Mouse (Mus musculus) midbrain, embryonic 14.5 days (tissue): ENCODE measurements around the gene Nek6. TPM values are rescaled to one million over a fixed set of nuclear protein-coding genes. Genes with fewer than 3 reads are reported as not detected.

Experiments used
- ATAC-seq: fragments of 200-750 bp; cut with Nextera tagmentation; 2 replicates; pipeline ENCODE4 v1.8.0; 2017; ENCODE audit warnings: moderate number of reproducible peaks, moderate library complexity; ENCODE audit not compliant: low FRiP score, low TSS enrichment
- DNase-seq: peaks from one replicate; pipeline ENCODE4 v3.0.0-alpha.2; 2015
- H3K27ac ChIP-seq: fragments of 300-500 bp; sonication (generic); replicated peaks from 2 replicates; pipeline ENCODE4 v1.5.1; 2014; ENCODE audit warnings: mild to moderate bottlenecking, low read depth, low read length, moderate library complexity
- H3K27me3 ChIP-seq: fragments of 300-500 bp; sonication (generic); 2 replicates; pipeline ENCODE4 v1.6.1; 2014; ENCODE audit warnings: low read length, control low read depth, mixed read lengths; ENCODE audit not compliant: control insufficient read depth, insufficient read depth
- H3K36me3 ChIP-seq: fragments of 300-500 bp; sonication (generic); 2 replicates; pipeline ENCODE4 v1.6.1; 2014; ENCODE audit warnings: low read length, control low read depth; ENCODE audit not compliant: control insufficient read depth, insufficient read depth
- H3K4me1 ChIP-seq: fragments of 300-500 bp; sonication (generic); 2 replicates; pipeline ENCODE4 v1.6.1; 2014; ENCODE audit warnings: mild to moderate bottlenecking, antibody characterized with exemption, low read length, control low read depth; ENCODE audit not compliant: control insufficient read depth, insufficient read depth
- H3K4me2 ChIP-seq: fragments of 300-500 bp; sonication (generic); 2 replicates; pipeline ENCODE4 v1.6.1; 2014; ENCODE audit warnings: mild to moderate bottlenecking, low read length, moderate library complexity
- H3K4me3 ChIP-seq: fragments of 300-500 bp; sonication (generic); replicated peaks from 2 replicates; pipeline ENCODE4 v1.5.1; 2014; ENCODE audit warnings: low read depth, low read length
- H3K9ac ChIP-seq: fragments of 300-500 bp; sonication (generic); replicated peaks from 2 replicates; pipeline ENCODE4 v1.6.1; 2014; ENCODE audit warnings: mild to moderate bottlenecking, low read length, moderate library complexity
- H3K9me3 ChIP-seq: fragments of 300-500 bp; sonication (generic); 2 replicates; pipeline ENCODE4 v1.6.1; 2016; ENCODE audit warnings: low read length, control low read depth, mixed read lengths; ENCODE audit not compliant: control insufficient read depth
- WGBS: fragments of 180-500 bp; shearing (Covaris S2); extraction: QIAGEN DNeasy Blood & Tissue Kit; methylation state at CpG from one replicate; pipeline ENCODE4 v1.1.7; 2014; 5-methylcytosine and 5-hydroxymethylcytosine counted together
- polyA plus RNA-seq: library from polyadenylated mRNA; unstranded; fragments of >200 nt; fragmentation: Nextera tagmentation; extraction: Ambion mirVana; gene quantifications from 2 replicates; pipeline ENCODE4 v1.2.1, GENCODE M21; 2014

Nek6 gene
- polyA plus RNA-seq, 1 experiment from 2014 or later = 62.3 TPM

GRCm38 (mm10) chr2:38514411-38514810, 3.0 kb downstream of the Nek6 start:
- H3K4me3 ChIP-seq = no peak overlapping the region
- H3K9me3 ChIP-seq = no peaks in the 10 kb centered on the region
- WGBS = 83% methylated on average over 7 of the region's 7 CpGs
- no peak overlapping the region for H3K9ac ChIP-seq
- H3K36me3 ChIP-seq = no peaks in the 10 kb centered on the region
- H3K4me2 ChIP-seq = no peak overlapping the region
- H3K27ac ChIP-seq = no peak overlapping the region
- ATAC-seq (no peak), DNase-seq (no peak)
- peaks cover 6% of the 10 kb centered on the region; the same call in 1 of the 2 replicates for H3K4me1 ChIP-seq
- no peaks in the 10 kb centered on the region for H3K27me3 ChIP-seq

DNA sequence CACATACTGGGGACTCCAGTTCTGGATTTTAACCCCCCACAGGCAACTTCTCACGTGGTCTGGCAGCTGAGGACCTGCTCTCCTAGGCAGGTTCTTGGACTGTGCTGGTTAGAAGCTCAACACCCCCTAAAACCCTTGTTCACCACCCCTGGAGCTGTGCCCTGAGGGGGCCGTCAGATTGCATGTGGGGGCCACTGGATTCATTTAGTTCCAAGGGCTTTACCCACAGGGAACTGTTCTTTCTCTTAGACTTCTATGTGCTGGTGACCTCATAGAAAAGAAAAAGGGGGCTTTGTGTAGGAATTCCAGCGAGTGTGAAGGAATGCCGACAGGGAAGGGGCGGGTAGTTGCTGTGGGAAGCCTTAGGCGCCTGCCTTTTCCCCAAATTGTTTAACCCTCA, 4.0 kb downstream of the Nek6 start:
- Histone ChIP-seq H3K4me3 (no peak overlapping the region), H3K4me2 (no peak overlapping the region), H3K27me3 (no peaks in the 10 kb centered on the region), H3K36me3 (no peaks in the 10 kb centered on the region), H3K27ac (no peak overlapping the region), H3K9ac (no peak overlapping the region), H3K9me3 (no peaks in the 10 kb centered on the region), H3K4me1 (peaks cover 11% of the 10 kb centered on the region; the same call in 1 of the 2 replicates)
- DNase-seq (peak; percentile 54), ATAC-seq (peak; percentile 18; the same call in 1 of the 2 replicates)
- 6% methylated on average over 6 of the region's 6 CpGs for WGBS

DNA sequence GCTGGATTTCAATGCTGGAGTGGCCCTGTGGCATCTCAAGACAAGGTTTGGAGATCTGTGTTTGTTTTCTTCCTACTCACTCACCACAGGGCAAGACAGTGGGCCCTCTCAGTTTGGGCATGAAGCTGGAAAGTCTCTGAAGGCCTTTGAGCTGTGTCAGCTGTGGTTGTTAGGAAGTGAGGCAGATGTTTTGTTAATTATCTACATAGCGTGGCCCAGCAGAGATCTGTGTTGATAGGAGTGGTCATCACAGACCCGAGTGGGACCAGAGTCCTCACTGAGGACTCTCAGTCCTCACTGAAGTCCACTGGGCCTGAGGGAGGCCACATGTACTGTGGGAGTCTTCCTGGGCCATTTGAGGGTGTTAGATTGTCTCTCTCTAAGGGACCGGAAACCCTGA, 5.0 kb downstream of the Nek6 start:
- Histone ChIP-seq H3K27me3 (no peaks in the 10 kb centered on the region), H3K4me3 (no peak overlapping the region), H3K36me3 (no peaks in the 10 kb centered on the region), H3K9ac (no peak overlapping the region), H3K27ac (no peak overlapping the region), H3K9me3 (no peaks in the 10 kb centered on the region), H3K4me1 (peaks cover 21% of the 10 kb centered on the region), H3K4me2 (no peak overlapping the region)
- WGBS = 84% methylated on average over 3 of the region's 3 CpGs
- ATAC-seq = no peak
- DNase-seq = no peak

- WGBS = 72% methylated on average over 6 of the region's 6 CpGs
- no peak for ATAC-seq
- no peak for DNase-seq
- no peak overlapping the region for H3K27ac ChIP-seq
- H3K4me2 ChIP-seq = no peak overlapping the region
- no peaks in the 10 kb centered on the region for H3K36me3 ChIP-seq
- peaks cover 24% of the 10 kb centered on the region for H3K4me1 ChIP-seq
- H3K4me3 ChIP-seq = no peak overlapping the region
- no peak overlapping the region for H3K9ac ChIP-seq
- H3K27me3 ChIP-seq = no peaks in the 10 kb centered on the region
- H3K9me3 ChIP-seq = no peaks in the 10 kb centered on the region
These were observed 5.6 kb downstream of the Nek6 start for GRCm38 (mm10) chr2:38517045-38517444.

DNA sequence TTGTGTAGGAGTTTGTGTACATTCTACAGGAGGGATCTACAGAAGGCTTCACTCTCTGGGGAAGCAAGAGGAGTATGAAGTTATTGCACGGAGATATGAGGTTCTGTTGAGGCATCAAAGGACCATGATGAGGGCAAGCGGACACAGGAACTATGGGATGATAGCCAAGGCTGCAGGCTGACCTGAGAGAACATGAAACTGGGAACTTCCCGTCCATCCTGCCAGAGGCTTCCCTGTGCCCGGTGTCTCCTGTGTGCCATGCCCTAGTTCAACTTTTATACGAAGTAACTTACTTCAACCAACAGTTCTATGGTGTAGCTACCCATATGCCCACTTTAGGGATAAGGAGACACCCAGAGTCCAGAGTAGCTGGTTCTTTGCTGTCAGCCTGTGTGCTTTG, 7.3 kb downstream of the Nek6 start:
- no peak overlapping the region for H3K27ac ChIP-seq
- peaks cover 19% of the 10 kb centered on the region for H3K4me1 ChIP-seq
- DNase-seq = no peak
- H3K4me2 ChIP-seq = no peak overlapping the region
- WGBS = over 99% methylated on average over 5 of the region's 5 CpGs
- H3K9me3 ChIP-seq = no peaks in the 10 kb centered on the region
- H3K9ac ChIP-seq = no peak overlapping the region
- no peak for ATAC-seq
- no peaks in the 10 kb centered on the region for H3K36me3 ChIP-seq
- no peak overlapping the region for H3K4me3 ChIP-seq
- no peaks in the 10 kb centered on the region for H3K27me3 ChIP-seq

GRCm38 (mm10) chr2:38519934-38520333, 8.5 kb downstream of the Nek6 start:
- peaks cover 19% of the 10 kb centered on the region for H3K4me1 ChIP-seq
- H3K9me3 ChIP-seq = no peaks in the 10 kb centered on the region
- H3K27me3 ChIP-seq = no peaks in the 10 kb centered on the region
- no peak overlapping the region for H3K27ac ChIP-seq
- WGBS = 64% methylated on average over 11 of the region's 11 CpGs
- no peak overlapping the region for H3K4me2 ChIP-seq
- DNase-seq (no peak), ATAC-seq (no peak)
- no peak overlapping the region for H3K9ac ChIP-seq
- no peak overlapping the region for H3K4me3 ChIP-seq
- H3K36me3 ChIP-seq = no peaks in the 10 kb centered on the region

GRCm38 (mm10) chr2:38521618-38522017, 10.2 kb downstream of the Nek6 start:
- ATAC-seq (peak; percentile 51; the same call in 1 of the 2 replicates), DNase-seq (no peak)
- Histone ChIP-seq H3K27me3 (no peaks in the 10 kb centered on the region), H3K27ac (peak overlapping the region; percentile 49), H3K4me2 (no peak overlapping the region), H3K9me3 (no peaks in the 10 kb centered on the region), H3K9ac (no peak overlapping the region), H3K36me3 (no peaks in the 10 kb centered on the region), H3K4me1 (peaks cover 19% of the 10 kb centered on the region), H3K4me3 (no peak overlapping the region)
- 76% methylated on average over 12 of the region's 12 CpGs for WGBS

DNA sequence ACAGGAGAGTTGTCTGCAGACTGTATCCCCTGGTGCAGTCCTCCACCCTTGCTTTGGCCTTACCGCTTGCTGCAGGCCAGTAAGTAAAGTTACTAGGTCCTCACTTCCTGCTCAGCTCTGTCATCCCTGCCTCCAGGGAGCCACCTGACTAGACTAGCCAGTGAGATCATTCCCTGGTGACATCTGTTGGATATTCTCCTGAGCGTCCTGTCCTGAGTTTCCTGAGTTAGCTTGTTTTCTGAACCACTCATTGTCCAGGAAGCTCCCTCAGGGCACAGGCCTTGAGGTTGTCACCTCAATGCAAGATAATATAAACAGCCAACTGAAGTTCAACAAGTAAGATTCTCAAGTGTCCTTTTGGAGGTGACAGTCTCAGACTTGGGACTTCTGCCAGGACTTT, 10.9 kb downstream of the Nek6 start:
- no peaks in the 10 kb centered on the region for H3K27me3 ChIP-seq
- H3K9ac ChIP-seq = no peak overlapping the region
- H3K4me1 ChIP-seq = peaks cover 19% of the 10 kb centered on the region
- no peak for DNase-seq
- no peaks in the 10 kb centered on the region for H3K36me3 ChIP-seq
- no peak overlapping the region for H3K4me3 ChIP-seq
- H3K4me2 ChIP-seq = no peak overlapping the region
- no peaks in the 10 kb centered on the region for H3K9me3 ChIP-seq
- no peak overlapping the region for H3K27ac ChIP-seq
- ATAC-seq = no peak
- 87% methylated on average over 2 of the region's 2 CpGs for WGBS

DNA sequence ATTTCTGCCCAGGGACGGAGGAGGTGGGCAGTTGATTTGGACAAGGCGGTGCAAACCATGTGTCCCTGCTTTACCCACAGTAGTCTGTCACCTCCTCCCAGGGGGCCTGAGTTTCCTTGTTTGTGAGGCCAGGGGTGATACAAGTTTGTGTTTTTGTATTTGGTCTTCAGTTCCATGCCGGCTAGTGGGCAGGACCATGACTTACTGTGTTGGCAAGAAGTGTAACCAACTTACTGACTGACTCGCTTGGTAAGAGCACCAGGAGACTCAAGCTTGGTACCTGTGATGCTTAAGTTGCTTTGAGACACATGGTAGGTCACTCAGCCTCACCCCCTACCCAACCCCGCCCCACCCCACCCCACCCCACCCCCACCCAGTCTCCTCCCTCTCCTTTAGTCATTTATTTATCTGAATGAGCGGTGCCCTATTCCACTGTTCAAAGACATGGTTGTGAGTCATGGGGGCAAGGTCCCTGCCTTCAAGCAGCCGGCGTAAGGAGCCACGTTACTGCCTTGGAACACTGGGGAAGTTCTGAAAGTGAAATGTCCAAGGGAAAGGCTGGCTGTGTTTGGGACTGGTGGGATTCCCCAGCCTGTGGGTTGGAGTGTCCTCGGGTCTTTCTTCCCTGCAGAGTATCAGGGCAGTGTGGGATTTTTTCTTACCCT, 12.5 kb downstream of the Nek6 start:
- WGBS = 89% methylated on average over 10 of the region's 10 CpGs

More for the DNA sequence above, 12.5 kb downstream of the Nek6 start:
- no peak overlapping the region for H3K4me3 ChIP-seq
- no peaks in the 10 kb centered on the region for H3K27me3 ChIP-seq
- H3K4me2 ChIP-seq = no peak overlapping the region
- DNase-seq (no peak), ATAC-seq (no peak)
- H3K4me1 ChIP-seq = peaks cover 19% of the 10 kb centered on the region
- no peak overlapping the region for H3K9ac ChIP-seq
- no peak overlapping the region for H3K27ac ChIP-seq
- H3K36me3 ChIP-seq = no peaks in the 10 kb centered on the region
- no peaks in the 10 kb centered on the region for H3K9me3 ChIP-seq
